Mouse (Mus musculus) hindbrain, embryonic 16.5 days (tissue): ENCODE results near the gene Slc9a3r1. TPM values are rescaled to one million over a fixed set of nuclear protein-coding genes. Genes with fewer than 3 reads are reported as not detected.

ENCODE experiments used
- ATAC-seq: fragments of 200-750 bp; cut with Nextera tagmentation; 2 replicates; pipeline ENCODE4 v1.8.0; 2017; ENCODE audit warnings: moderate TSS enrichment, moderate library complexity
- H3K27ac ChIP-seq: fragments of 300-500 bp; sonication (generic); 2 replicates; pipeline ENCODE4 v1.5.1; 2014; ENCODE audit warnings: low read depth, mild to moderate bottlenecking, control low read depth, low read length, moderate library complexity
- H3K27me3 ChIP-seq: fragments of 300-500 bp; sonication (generic); replicated peaks from 2 replicates; pipeline ENCODE4 v1.6.1; 2014; ENCODE audit warnings: low read length; ENCODE audit not compliant: control insufficient read depth, insufficient read depth
- H3K36me3 ChIP-seq: fragments of 300-500 bp; sonication (generic); 2 replicates; pipeline ENCODE4 v1.6.1; 2014; ENCODE audit warnings: mild to moderate bottlenecking, low read length, moderate library complexity, mixed read lengths; ENCODE audit not compliant: control insufficient read depth, insufficient read depth
- H3K4me1 ChIP-seq: fragments of 300-500 bp; sonication (generic); 2 replicates; pipeline ENCODE4 v1.6.1; 2014; ENCODE audit warnings: low read depth, low read length; ENCODE audit not compliant: control insufficient read depth, insufficient read depth
- H3K4me2 ChIP-seq: fragments of 300-500 bp; sonication (generic); 2 replicates; pipeline ENCODE4 v1.6.1; 2014; ENCODE audit warnings: mild to moderate bottlenecking, low read length, control low read depth, moderate library complexity
- H3K4me3 ChIP-seq: fragments of 300-500 bp; sonication (generic); 2 replicates; pipeline ENCODE4 v1.5.1; 2014; ENCODE audit warnings: mild to moderate bottlenecking, low read length, control low read depth, moderate library complexity
- H3K9ac ChIP-seq: fragments of 300-500 bp; sonication (generic); 2 replicates; pipeline ENCODE4 v1.6.1; 2014; ENCODE audit warnings: low read depth, mild to moderate bottlenecking, control low read depth, low read length, moderate library complexity
- H3K9me3 ChIP-seq: fragments of 300-500 bp; sonication (generic); 2 replicates; pipeline ENCODE4 v1.6.1; 2014; ENCODE audit warnings: mild to moderate bottlenecking, low read length, moderate library complexity; ENCODE audit not compliant: control insufficient read depth
- WGBS: fragments of 180-500 bp; shearing (Covaris S2); extraction: QIAGEN DNeasy Blood & Tissue Kit; methylation state at CpG from one replicate; pipeline ENCODE4 v1.1.7; 2014; 5-methylcytosine and 5-hydroxymethylcytosine counted together
- polyA plus RNA-seq: library from polyadenylated mRNA; unstranded; fragments of >200 nt; fragmentation: Nextera tagmentation; extraction: Ambion mirVana; gene quantifications from 2 replicates; pipeline ENCODE4 v1.2.1, GENCODE M21; 2015

The Slc9a3r1 gene
- polyA plus RNA-seq, 1 experiment from 2014 or later, result 93.4 TPM

- ATAC-seq, result no peak
- Histone ChIP-seq H3K4me1 (peaks cover 7% of the 10 kb centered on the region), H3K36me3 (no peaks in the 10 kb centered on the region), H3K4me2 (no peak overlapping the region), H3K9ac (no peak overlapping the region), H3K27ac (no peak overlapping the region), H3K27me3 (peaks cover 17% of the 10 kb centered on the region), H3K4me3 (no peak overlapping the region), H3K9me3 (peaks cover 6% of the 10 kb centered on the region; the same call in 1 of the 2 replicates)
- 69% methylated on average over 6 of the region's 6 CpGs for WGBS
Measured at GRCm38 (mm10) chr11:115150741-115151254, 12.3 kb upstream of the Slc9a3r1 start.

GRCm38 (mm10) chr11:115151755-115152429 is 11.2 kb upstream of the Slc9a3r1 start:
- Histone ChIP-seq H3K9ac (peak overlapping the region; percentile 50), H3K27me3 (peaks cover 21% of the 10 kb centered on the region), H3K36me3 (no peaks in the 10 kb centered on the region), H3K4me1 (peaks cover 7% of the 10 kb centered on the region), H3K4me2 (peak overlapping the region; percentile 66), H3K27ac (no peak overlapping the region), H3K4me3 (peak overlapping the region; percentile 40), H3K9me3 (peaks cover 6% of the 10 kb centered on the region; the same call in 1 of the 2 replicates)
- ATAC-seq, result peak; percentile 84
- 5% methylated on average over 15 of the region's 15 CpGs for WGBS

DNA sequence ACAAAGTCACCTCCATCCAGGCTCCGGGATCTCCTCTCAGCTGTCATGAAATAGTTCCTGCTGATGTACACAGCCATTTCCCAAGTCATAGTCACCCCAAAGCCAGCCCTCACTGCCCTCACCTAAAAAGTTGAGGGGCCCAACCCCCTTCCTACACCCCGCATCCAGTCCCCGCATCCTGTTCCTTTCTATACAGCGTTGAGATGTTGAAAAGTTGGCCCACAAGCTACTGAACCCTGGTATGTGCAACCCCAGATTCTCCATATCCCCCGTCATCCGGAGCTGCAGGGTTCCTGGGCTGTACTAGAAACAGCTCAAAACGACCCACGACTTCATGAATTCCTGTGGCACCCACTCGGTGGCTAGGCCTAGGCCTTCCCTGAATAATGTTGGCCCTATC is 10.1 kb upstream of the Slc9a3r1 start:
- no peak overlapping the region for H3K4me3 ChIP-seq
- no peaks in the 10 kb centered on the region for H3K36me3 ChIP-seq
- no peak for ATAC-seq
- peaks cover 21% of the 10 kb centered on the region for H3K27me3 ChIP-seq
- H3K9ac ChIP-seq, result no peak overlapping the region
- peaks cover 6% of the 10 kb centered on the region; the same call in 1 of the 2 replicates for H3K9me3 ChIP-seq
- H3K4me1 ChIP-seq, result peaks cover 7% of the 10 kb centered on the region
- WGBS, result 81% methylated on average over 9 of the region's 9 CpGs
- H3K27ac ChIP-seq, result no peak overlapping the region
- H3K4me2 ChIP-seq, result no peak overlapping the region

GRCm38 (mm10) chr11:115153699-115154292 is 9.3 kb upstream of the Slc9a3r1 start:
- Histone ChIP-seq H3K36me3 (no peaks in the 10 kb centered on the region), H3K4me3 (peak overlapping the region; percentile 31), H3K9ac (peak overlapping the region; percentile 7), H3K4me1 (peaks cover 7% of the 10 kb centered on the region), H3K4me2 (peak overlapping the region; percentile 48), H3K9me3 (peaks cover 6% of the 10 kb centered on the region; the same call in 1 of the 2 replicates), H3K27me3 (peaks cover 21% of the 10 kb centered on the region), H3K27ac (no peak overlapping the region)
- peak; percentile 40 for ATAC-seq
- under 1% methylated on average over 35 of the region's 35 CpGs for WGBS

- peaks cover 21% of the 10 kb centered on the region for H3K27me3 ChIP-seq
Measured at GRCm38 (mm10) chr11:115155053-115155634, 8.0 kb upstream of the Slc9a3r1 start.

GRCm38 (mm10) chr11:115157933-115158719 is 5.0 kb upstream of the Slc9a3r1 start:
- Histone ChIP-seq H3K36me3 (no peaks in the 10 kb centered on the region), H3K4me2 (no peak overlapping the region), H3K27ac (no peak overlapping the region), H3K9ac (no peak overlapping the region), H3K9me3 (no peaks in the 10 kb centered on the region), H3K4me3 (no peak overlapping the region), H3K4me1 (peaks cover 9% of the 10 kb centered on the region), H3K27me3 (peaks cover 28% of the 10 kb centered on the region)
- WGBS, result 38% methylated on average over 12 of the region's 12 CpGs
- ATAC-seq, result no peak

More at GRCm38 (mm10) chr11:115155053-115155634, 8.0 kb upstream of the Slc9a3r1 start:
- Histone ChIP-seq H3K27ac (no peak overlapping the region), H3K9ac (no peak overlapping the region), H3K4me3 (no peak overlapping the region), H3K4me2 (no peak overlapping the region), H3K4me1 (peaks cover 7% of the 10 kb centered on the region), H3K36me3 (no peaks in the 10 kb centered on the region), H3K9me3 (no peaks in the 10 kb centered on the region)
- 15% methylated on average over 5 of the region's 5 CpGs for WGBS
- ATAC-seq, result no peak

GRCm38 (mm10) chr11:115160016-115160797 is 2.9 kb upstream of the Slc9a3r1 start:
- ATAC-seq, result no peak
- H3K27ac ChIP-seq, result no peak overlapping the region
- H3K9ac ChIP-seq, result no peak overlapping the region
- no peaks in the 10 kb centered on the region for H3K9me3 ChIP-seq
- no peak overlapping the region for H3K4me3 ChIP-seq
- WGBS, result 42% methylated on average over 11 of the region's 11 CpGs
- H3K36me3 ChIP-seq, result no peaks in the 10 kb centered on the region
- H3K4me2 ChIP-seq, result no peak overlapping the region
- H3K27me3 ChIP-seq, result peaks cover 20% of the 10 kb centered on the region
- peaks cover 19% of the 10 kb centered on the region for H3K4me1 ChIP-seq

DNA sequence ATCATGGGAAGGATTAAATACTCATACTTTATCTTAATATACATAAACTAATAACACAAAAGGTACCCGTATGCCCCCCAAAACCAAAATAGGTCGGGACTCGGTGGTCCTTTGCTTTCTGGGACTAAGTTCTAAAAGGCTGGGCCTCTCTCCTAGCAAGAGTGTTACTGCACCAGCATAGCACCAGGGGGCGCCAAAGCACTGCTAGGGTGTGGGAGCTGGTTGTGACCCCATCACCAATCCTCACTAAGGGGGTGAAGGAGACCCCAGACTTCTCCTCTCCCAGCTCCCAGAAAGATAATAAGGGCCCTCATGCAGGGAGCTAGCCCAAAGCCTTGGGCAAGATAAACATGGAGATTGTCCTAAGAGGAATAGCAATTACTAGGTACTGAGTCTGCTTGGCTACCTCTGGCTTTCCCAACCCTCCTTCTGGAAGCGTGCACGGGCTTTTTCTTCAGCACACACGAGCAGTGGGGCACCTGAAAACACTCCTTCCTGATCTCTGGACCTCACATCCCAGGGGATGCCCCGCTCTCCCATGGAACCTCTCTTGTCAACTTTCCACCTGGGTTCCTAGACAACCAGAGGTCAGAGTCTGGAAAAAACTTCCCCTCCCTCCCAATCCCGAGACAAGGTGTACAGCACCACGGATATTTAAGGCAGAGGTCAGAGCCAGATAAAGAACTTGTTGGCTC is 2.1 kb upstream of the Slc9a3r1 start:
- H3K4me1 ChIP-seq, result peaks cover 19% of the 10 kb centered on the region
- peaks cover 13% of the 10 kb centered on the region for H3K27me3 ChIP-seq
- WGBS, result 33% methylated on average over 10 of the region's 10 CpGs
- no peaks in the 10 kb centered on the region for H3K36me3 ChIP-seq
- no peak for ATAC-seq
- H3K27ac ChIP-seq, result no peak overlapping the region
- H3K9me3 ChIP-seq, result no peaks in the 10 kb centered on the region
- no peak overlapping the region for H3K4me3 ChIP-seq
- no peak overlapping the region for H3K9ac ChIP-seq
- no peak overlapping the region for H3K4me2 ChIP-seq
